Mouse (Mus musculus): ENCODE data around the gene Kl.

GRCm38 (mm10) chr5:150974226-150974625 is 21.8 kb downstream of the Kl start:
- no peak for TF ChIP-seq CTCF (IDR thresholded peaks at IDR 0.05; ENCODE audit: control insufficient read depth, insufficient read depth, insufficient replicate concordance, low read depth, low read length)
- no peak for TF ChIP-seq POLR2A (IDR thresholded peaks at IDR 0.05; ENCODE audit: control insufficient read depth, low read depth, low read length)
